Mouse (Mus musculus) forebrain, embryonic 12.5 days (tissue): Measurements from ENCODE around the gene Pim3. TPM values are rescaled to one million over a fixed set of nuclear protein-coding genes. Genes with fewer than 3 reads are reported as not detected.

Experiments used
- ATAC-seq: fragments of 200-750 bp; cut with Nextera tagmentation; 2 replicates; pipeline ENCODE4 v1.8.0; 2017; ENCODE audit warnings: moderate TSS enrichment; ENCODE audit not compliant: low FRiP score
- H3K27ac ChIP-seq: fragments of 300-500 bp; sonication (generic); 2 replicates; pipeline ENCODE4 v1.5.1; 2016; ENCODE audit warnings: mild to moderate bottlenecking
- H3K27me3 ChIP-seq: fragments of 300-500 bp; sonication (generic); 2 replicates; pipeline ENCODE4 v1.6.1; 2016; ENCODE audit warnings: mild to moderate bottlenecking
- H3K36me3 ChIP-seq: fragments of 300-500 bp; sonication (generic); replicated peaks from 2 replicates; pipeline ENCODE4 v1.6.1; 2016; ENCODE audit warnings: mild to moderate bottlenecking
- H3K4me1 ChIP-seq: fragments of 300-500 bp; sonication (generic); 2 replicates; pipeline ENCODE4 v1.6.1; 2016
- H3K4me2 ChIP-seq: fragments of 300-500 bp; sonication (generic); 2 replicates; pipeline ENCODE4 v1.6.1; 2016; ENCODE audit warnings: mild to moderate bottlenecking, moderate library complexity
- H3K4me3 ChIP-seq: fragments of 300-500 bp; sonication (generic); replicated peaks from 2 replicates; pipeline ENCODE4 v1.5.1; 2016; ENCODE audit warnings: mild to moderate bottlenecking
- H3K9ac ChIP-seq: fragments of 300-500 bp; sonication (generic); 2 replicates; pipeline ENCODE4 v1.6.1; 2016; ENCODE audit warnings: mild to moderate bottlenecking
- H3K9me3 ChIP-seq: fragments of 300-500 bp; sonication (generic); 2 replicates; pipeline ENCODE4 v1.6.1; 2016
- WGBS: fragments of 180-500 bp; shearing (Covaris S2); methylation state at CpG from one replicate; pipeline ENCODE4 v1.1.7; 2016; 5-methylcytosine and 5-hydroxymethylcytosine counted together
- polyA plus RNA-seq: library from polyadenylated mRNA; unstranded; fragments of >200 nt; fragmentation: Nextera tagmentation; extraction: Ambion mirVana; gene quantifications from 2 replicates; pipeline ENCODE4 v1.2.1, GENCODE M21; 2016

Pim3 gene
- polyA plus RNA-seq, 1 experiment from 2014 or later: 49.4 TPM

DNA sequence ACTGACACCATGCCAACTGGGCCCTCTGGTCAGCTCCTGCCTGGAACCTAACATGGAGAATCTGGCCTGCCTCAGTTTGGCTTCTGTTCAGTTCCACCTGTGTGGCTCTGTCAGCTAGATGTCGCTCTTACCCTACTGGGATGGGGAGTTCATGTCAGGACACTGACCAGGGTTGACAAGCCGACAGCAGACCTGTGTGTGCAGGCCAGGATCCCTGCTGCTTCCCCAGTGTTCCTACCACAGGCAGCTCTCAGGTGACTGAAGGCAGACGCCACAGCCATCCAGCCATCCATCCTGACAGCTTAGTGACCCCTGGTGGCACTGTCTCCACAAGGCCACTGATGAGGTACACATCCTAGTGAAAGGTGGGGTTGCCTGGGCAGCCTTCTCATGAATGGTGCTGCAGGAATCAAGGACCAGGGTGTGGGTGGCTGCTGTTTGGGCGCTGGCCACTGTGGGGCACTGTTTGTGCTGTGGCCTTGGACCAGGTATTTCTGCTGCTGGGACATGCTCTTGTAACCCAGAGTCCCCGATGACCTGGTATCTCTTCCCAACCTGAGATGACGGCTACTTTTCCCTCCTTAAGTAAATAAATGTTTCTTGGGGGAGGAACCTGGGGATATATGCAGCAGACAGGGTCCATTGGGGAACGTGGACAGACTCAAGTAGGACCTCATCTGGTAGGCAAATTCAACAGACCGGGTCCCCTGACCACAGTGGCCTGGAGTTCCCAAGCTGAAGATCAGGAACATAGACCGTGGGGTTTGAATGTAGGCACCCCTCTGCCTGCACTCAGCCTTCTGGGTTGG is 33.8 kb upstream of the Pim3 start:
- no peaks in the 10 kb centered on the region; the same call in 1 of the 2 replicates for H3K4me1 ChIP-seq
- H3K9ac ChIP-seq: no peak overlapping the region
- no peaks in the 10 kb centered on the region for H3K27me3 ChIP-seq
- 22% methylated on average over 9 of the region's 9 CpGs for WGBS
- H3K4me2 ChIP-seq: no peak overlapping the region
- no peak overlapping the region for H3K27ac ChIP-seq
- H3K9me3 ChIP-seq: no peaks in the 10 kb centered on the region
- H3K4me3 ChIP-seq: no peak overlapping the region
- H3K36me3 ChIP-seq: peaks cover 46% of the 10 kb centered on the region
- ATAC-seq: peak; percentile 47

- peak; percentile 89 for ATAC-seq
- H3K36me3 ChIP-seq: peaks cover 37% of the 10 kb centered on the region
- H3K4me1 ChIP-seq: no peaks in the 10 kb centered on the region; the same call in 1 of the 2 replicates
- no peak overlapping the region for H3K4me2 ChIP-seq
- H3K4me3 ChIP-seq: no peak overlapping the region
- no peak overlapping the region for H3K27ac ChIP-seq
- H3K9ac ChIP-seq: no peak overlapping the region
- no peaks in the 10 kb centered on the region for H3K9me3 ChIP-seq
- WGBS: 57% methylated on average over 17 of the region's 17 CpGs
- no peaks in the 10 kb centered on the region for H3K27me3 ChIP-seq
Observed at GRCm38 (mm10) chr15:88828800-88829705, 32.9 kb upstream of the Pim3 start.

- no peaks in the 10 kb centered on the region; the same call in 1 of the 2 replicates for H3K4me1 ChIP-seq
- no peak overlapping the region for H3K9ac ChIP-seq
- H3K27me3 ChIP-seq: no peaks in the 10 kb centered on the region
- H3K4me2 ChIP-seq: no peak overlapping the region
- 81% methylated on average over 6 of the region's 6 CpGs for WGBS
- no peaks in the 10 kb centered on the region for H3K9me3 ChIP-seq
- no peak overlapping the region for H3K4me3 ChIP-seq
- no peak for ATAC-seq
- peaks cover 29% of the 10 kb centered on the region for H3K36me3 ChIP-seq
- no peak overlapping the region for H3K27ac ChIP-seq
Observed at GRCm38 (mm10) chr15:88829791-88830440, 32.1 kb upstream of the Pim3 start.

GRCm38 (mm10) chr15:88830696-88831095 is 31.3 kb upstream of the Pim3 start:
- Histone ChIP-seq H3K4me2 (no peak overlapping the region), H3K9ac (no peak overlapping the region), H3K27me3 (no peaks in the 10 kb centered on the region), H3K27ac (no peak overlapping the region), H3K9me3 (no peaks in the 10 kb centered on the region), H3K4me1 (no peaks in the 10 kb centered on the region; the same call in 1 of the 2 replicates), H3K36me3 (peaks cover 21% of the 10 kb centered on the region), H3K4me3 (no peak overlapping the region)
- 83% methylated on average over 5 of the region's 5 CpGs for WGBS
- no peak for ATAC-seq

DNA sequence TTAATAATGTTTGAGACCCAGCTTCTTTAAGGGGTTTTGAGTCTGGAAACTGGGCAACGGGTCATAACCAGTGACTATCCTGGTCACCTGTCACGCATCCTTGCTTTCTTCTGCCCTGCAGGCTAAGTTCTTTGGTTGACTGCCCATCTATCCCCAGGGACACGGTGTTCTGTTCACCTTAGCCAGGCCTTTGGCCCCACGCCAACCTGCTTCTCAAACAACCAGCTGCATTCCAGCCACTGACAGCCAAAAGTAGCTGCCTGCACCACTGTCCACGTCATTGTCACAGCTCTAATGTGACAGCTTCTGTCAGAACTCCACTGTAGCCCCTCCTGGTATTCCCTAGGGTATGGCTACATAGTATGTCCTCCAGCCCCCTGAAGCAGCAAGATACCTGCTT is 30.5 kb upstream of the Pim3 start:
- H3K4me3 ChIP-seq: no peak overlapping the region

DNA sequence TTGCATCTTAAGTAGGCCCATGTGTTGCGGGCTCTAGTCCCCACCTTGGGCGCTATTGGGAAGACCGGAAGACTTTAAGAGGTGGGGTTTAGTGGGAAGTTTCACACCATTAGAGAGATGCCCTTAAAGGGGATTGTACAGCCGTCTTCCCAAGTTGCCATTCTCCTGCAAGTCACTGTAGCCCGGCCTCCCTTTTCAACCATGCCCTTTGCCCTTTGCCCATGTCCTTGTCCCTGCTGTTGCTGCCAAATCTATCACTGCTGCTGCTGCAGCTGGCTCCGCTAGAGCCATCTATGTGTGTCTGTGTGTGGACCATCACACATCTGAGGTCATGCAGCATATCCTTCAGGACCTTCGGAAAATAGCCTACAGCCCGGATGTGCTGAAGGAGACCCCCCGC is 29.4 kb upstream of the Pim3 start:
- H3K9me3 ChIP-seq: no peaks in the 10 kb centered on the region
- ATAC-seq: no peak
- H3K36me3 ChIP-seq: peaks cover 3% of the 10 kb centered on the region; the same call in 1 of the 2 replicates
- no peak overlapping the region for H3K9ac ChIP-seq
- H3K27ac ChIP-seq: no peak overlapping the region
- H3K27me3 ChIP-seq: no peaks in the 10 kb centered on the region
- H3K4me2 ChIP-seq: no peak overlapping the region
- no peak overlapping the region for H3K4me3 ChIP-seq
- H3K4me1 ChIP-seq: peaks cover 6% of the 10 kb centered on the region
- WGBS: 88% methylated on average over 9 of the region's 9 CpGs

More for the DNA sequence above, 30.5 kb upstream of the Pim3 start:
- 77% methylated on average over 5 of the region's 5 CpGs for WGBS
- no peak for ATAC-seq
- Histone ChIP-seq H3K9me3 (no peaks in the 10 kb centered on the region), H3K27me3 (no peaks in the 10 kb centered on the region), H3K36me3 (peaks cover 13% of the 10 kb centered on the region), H3K9ac (no peak overlapping the region), H3K4me1 (no peaks in the 10 kb centered on the region; the same call in 1 of the 2 replicates), H3K27ac (no peak overlapping the region), H3K4me2 (no peak overlapping the region)

DNA sequence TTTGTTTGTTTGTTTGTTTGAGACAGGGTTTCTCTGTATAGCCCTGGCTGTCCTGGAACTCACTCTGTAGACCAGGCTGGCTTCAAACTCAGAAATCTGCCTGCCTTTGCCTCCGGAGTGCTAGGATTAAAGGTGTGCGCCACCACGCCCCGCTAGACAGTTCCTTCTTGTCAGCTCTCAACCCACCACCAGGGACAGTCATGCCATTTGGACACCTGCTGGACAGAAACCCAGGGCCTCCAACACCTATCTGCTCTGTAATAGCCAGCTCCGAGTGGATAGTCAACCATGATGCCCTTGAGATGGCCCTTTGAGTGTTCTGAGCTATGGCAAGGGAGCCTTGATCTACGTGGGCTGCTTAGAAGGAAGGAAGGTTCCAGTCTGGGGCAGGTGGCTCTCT is 26.0 kb upstream of the Pim3 start:
- WGBS: 86% methylated on average over 6 of the region's 6 CpGs
- Histone ChIP-seq H3K4me1 (peaks cover 29% of the 10 kb centered on the region), H3K4me3 (no peak overlapping the region), H3K36me3 (no peaks in the 10 kb centered on the region), H3K9ac (no peak overlapping the region), H3K27me3 (0 out of 2 replicates have a peak, but pooled peaks cover 3% of the 10 kb centered on the region), H3K9me3 (no peaks in the 10 kb centered on the region), H3K4me2 (no peak overlapping the region), H3K27ac (no peak overlapping the region)
- no peak for ATAC-seq

DNA sequence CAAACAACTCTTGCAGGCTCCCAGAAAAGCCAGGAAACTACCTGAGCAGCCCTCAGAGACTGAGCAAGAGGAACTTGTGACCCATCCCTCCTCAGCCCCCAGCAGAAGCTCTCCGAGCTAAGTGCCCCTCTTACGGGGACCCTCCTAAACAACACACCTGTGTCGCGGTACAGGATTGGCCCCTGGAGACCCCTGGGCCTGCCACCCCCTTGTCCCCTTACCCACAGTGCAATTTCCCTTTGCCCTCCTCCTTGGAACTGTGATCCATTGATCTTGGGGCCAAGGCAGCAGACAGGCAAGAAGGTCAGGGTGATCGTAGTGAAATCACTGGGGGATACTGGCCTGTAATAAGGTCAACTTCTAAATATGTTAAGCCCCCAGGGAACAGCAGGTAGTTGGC is 25.4 kb upstream of the Pim3 start:
- Histone ChIP-seq H3K9ac (no peak overlapping the region), H3K9me3 (no peaks in the 10 kb centered on the region), H3K4me1 (peaks cover 29% of the 10 kb centered on the region), H3K27me3 (0 out of 2 replicates have a peak, but pooled peaks cover 3% of the 10 kb centered on the region), H3K27ac (no peak overlapping the region), H3K36me3 (no peaks in the 10 kb centered on the region), H3K4me2 (peak overlapping the region; percentile 84; the same call in 1 of the 2 replicates), H3K4me3 (no peak overlapping the region)
- ATAC-seq: no peak
- 77% methylated on average over 5 of the region's 5 CpGs for WGBS

DNA sequence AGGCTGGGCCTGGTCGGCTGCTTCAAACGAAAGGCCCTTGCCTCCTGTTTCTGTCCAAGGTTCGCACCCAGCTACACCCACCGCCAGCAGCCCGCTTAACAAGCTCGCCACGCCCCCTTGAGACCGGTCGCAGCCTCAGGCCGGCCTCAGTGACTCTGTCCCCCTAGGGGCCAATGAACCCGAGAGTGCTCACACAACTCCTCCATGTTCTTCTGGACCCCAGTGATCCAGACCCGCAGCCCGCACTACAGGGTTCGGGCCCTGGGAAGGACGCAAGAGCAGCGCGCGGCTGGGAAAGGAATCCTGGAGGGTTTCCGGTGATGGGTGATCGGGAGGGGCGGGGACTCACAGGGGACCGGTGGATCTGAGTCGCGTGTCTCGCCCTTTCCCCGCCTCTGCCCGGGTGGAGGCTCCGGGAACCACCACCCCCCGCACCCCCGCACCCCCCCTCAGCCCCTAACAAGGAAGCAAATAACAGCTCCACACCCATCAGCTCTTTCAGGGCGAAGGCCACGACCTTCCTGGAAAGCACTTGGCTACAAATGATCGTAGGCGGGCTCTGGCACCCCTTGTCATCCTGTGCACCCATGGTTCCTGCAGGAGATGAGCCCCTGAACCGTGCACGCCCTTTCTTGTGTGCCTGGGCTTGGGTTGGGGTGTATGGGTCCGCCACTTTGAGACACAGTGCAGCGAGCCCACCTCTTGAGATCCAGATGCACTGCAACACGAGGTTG is 24.6 kb upstream of the Pim3 start:
- peak overlapping the region; percentile 56 for H3K9ac ChIP-seq
- no peak overlapping the region for H3K27ac ChIP-seq
- peak; percentile 66 for ATAC-seq
- no peaks in the 10 kb centered on the region for H3K9me3 ChIP-seq
- under 1% methylated on average over 39 of the region's 39 CpGs for WGBS
- H3K4me1 ChIP-seq: peaks cover 29% of the 10 kb centered on the region
- H3K4me3 ChIP-seq: peak overlapping the region; percentile 43
- peak overlapping the region; percentile 84 for H3K4me2 ChIP-seq
- H3K27me3 ChIP-seq: 0 out of 2 replicates have a peak, but pooled peaks cover 3% of the 10 kb centered on the region
- H3K36me3 ChIP-seq: no peaks in the 10 kb centered on the region

- ATAC-seq: no peak
- H3K27ac ChIP-seq: no peak overlapping the region
- H3K4me1 ChIP-seq: peaks cover 29% of the 10 kb centered on the region
- H3K36me3 ChIP-seq: no peaks in the 10 kb centered on the region
- 4% methylated on average over 11 of the region's 11 CpGs for WGBS
- H3K27me3 ChIP-seq: 0 out of 2 replicates have a peak, but pooled peaks cover 3% of the 10 kb centered on the region
- H3K4me2 ChIP-seq: peak overlapping the region; percentile 84
- H3K9ac ChIP-seq: peak overlapping the region; percentile 56; the same call in 1 of the 2 replicates
- no peaks in the 10 kb centered on the region for H3K9me3 ChIP-seq
- H3K4me3 ChIP-seq: peak overlapping the region; percentile 43
Observed at GRCm38 (mm10) chr15:88837977-88838376, 24.0 kb upstream of the Pim3 start.

- H3K4me2 ChIP-seq: peak overlapping the region; percentile 15; the same call in 1 of the 2 replicates
- peak; percentile 71 for ATAC-seq
- peak overlapping the region; percentile 50 for H3K27ac ChIP-seq
- H3K36me3 ChIP-seq: no peaks in the 10 kb centered on the region
- no peak overlapping the region for H3K9ac ChIP-seq
- H3K27me3 ChIP-seq: 0 out of 2 replicates have a peak, but pooled peaks cover 3% of the 10 kb centered on the region
- WGBS: 23% methylated on average over 9 of the region's 9 CpGs
- H3K4me3 ChIP-seq: no peak overlapping the region
- H3K9me3 ChIP-seq: no peaks in the 10 kb centered on the region
- H3K4me1 ChIP-seq: peaks cover 32% of the 10 kb centered on the region
Observed at GRCm38 (mm10) chr15:88839271-88839670, 22.7 kb upstream of the Pim3 start.
